Mouse (Mus musculus): ENCODE results near the gene Il10ra.

- no peak for TF ChIP-seq CTCF (IDR thresholded peaks at IDR 0.05; ENCODE audit: low read depth, low read length)
- TF ChIP-seq GATA2 (IDR thresholded peaks at IDR 0.05; ENCODE audit: borderline replicate concordance, low read depth, low read length) = no peak
Measured at GRCm38 (mm10) chr9:45219644-45220043, 49.3 kb downstream of the Il10ra start.
